8 mouse cellular contexts compared by ENCODE assay signal in genomic region chr2:26325386-26326181, GRCm38 (mm10). TPM values are rescaled to one million over a fixed set of nuclear protein-coding genes. Genes with fewer than 3 reads are reported as not detected.
DNase-seq lines count a peak whose midpoint lies in the region; ATAC-seq and TF ChIP-seq lines count a peak whose summit lies in the region.

No protein-coding gene starts in this region.

- peaks cover 65% of the 10 kb centered on the region for H3K36me3 ChIP-seq in embryonic facial prominence, embryonic 15.5 days
- peaks cover 78% of the 10 kb centered on the region for H3K36me3 ChIP-seq in limb, embryonic 14.5 days (ENCODE audit: control insufficient read depth, insufficient read depth, low read length)
- H3K36me3 ChIP-seq in midbrain, embryonic 14.5 days (ENCODE audit: control insufficient read depth, insufficient read depth, low read length) = peaks cover 82% of the 10 kb centered on the region
- H3K36me3 ChIP-seq in testis, adult 2 months (ENCODE audit: control insufficient read depth, insufficient read depth, low read length) = no peaks in the 10 kb centered on the region

- WGBS in embryonic facial prominence, embryonic 15.5 days = 64% methylated on average over 15 of the region's 15 CpGs
- 65% methylated on average over 15 of the region's 15 CpGs for WGBS in limb, embryonic 14.5 days
- 65% methylated on average over 15 of the region's 15 CpGs for WGBS in midbrain, embryonic 14.5 days

- no peak for TF ChIP-seq POLR2A in limb, embryonic 14.5 days (IDR thresholded peaks at IDR 0.05; ENCODE audit: borderline replicate concordance, extremely low read depth, insufficient read depth, insufficient read length)
- TF ChIP-seq POLR2A in testis, adult 2 months (IDR thresholded peaks at IDR 0.05; ENCODE audit: control insufficient read depth, low read depth, low read length) = no peak

- peaks cover 13% of the 10 kb centered on the region for H3K4me1 ChIP-seq in embryonic facial prominence, embryonic 15.5 days
- no peaks in the 10 kb centered on the region for H3K4me1 ChIP-seq in limb, embryonic 14.5 days (ENCODE audit: control insufficient read depth, insufficient read depth, low read length)
- H3K4me1 ChIP-seq in midbrain, embryonic 14.5 days (ENCODE audit: control insufficient read depth, insufficient read depth, low read length) = no peaks in the 10 kb centered on the region
- peaks cover 7% of the 10 kb centered on the region for H3K4me1 ChIP-seq in testis, adult 2 months (ENCODE audit: control insufficient read depth, insufficient read depth, low read length)

- no peak overlapping the region for H3K27ac ChIP-seq in embryonic facial prominence, embryonic 15.5 days (replicated peaks)
- no peak overlapping the region for H3K27ac ChIP-seq in limb, embryonic 14.5 days (replicated peaks; ENCODE audit: low read depth, low read length)
- no peak overlapping the region for H3K27ac ChIP-seq in midbrain, embryonic 14.5 days (replicated peaks; ENCODE audit: low read depth, low read length)
- H3K27ac ChIP-seq in testis, adult 2 months (ENCODE audit: control insufficient read depth, insufficient read depth, low read depth, low read length) = no peak overlapping the region

- H3K27me3 ChIP-seq in embryonic facial prominence, embryonic 15.5 days = no peaks in the 10 kb centered on the region
- no peaks in the 10 kb centered on the region for H3K27me3 ChIP-seq in limb, embryonic 14.5 days (ENCODE audit: control insufficient read depth, insufficient read depth, low read length)
- no peaks in the 10 kb centered on the region for H3K27me3 ChIP-seq in midbrain, embryonic 14.5 days (ENCODE audit: control insufficient read depth, insufficient read depth, low read length)
- H3K27me3 ChIP-seq in testis, adult 2 months (ENCODE audit: control insufficient read depth, insufficient read depth, low read length) = no peaks in the 10 kb centered on the region

- intact Hi-C loops in heart, postnatal 36 days (cut with DNase I) = loop anchor here (1.0 to 5.0 kb wide), 3 partner anchors 27 to 241 kb away; partner anchors contain the start of genes Dnlz and Inpp5e

- peak; percentile 70 for DNase-seq in layer of hippocampus, adult 11-12 months (ENCODE audit: low spot score)
- no peak for DNase-seq in layer of hippocampus, adult 9-10 months (ENCODE audit: low spot score)
- DNase-seq in adrenal gland, adult 2 months = peak; percentile 73
- DNase-seq in heart, postnatal 36 days = peak; percentile 69 to 75
- DNase-seq in limb, embryonic 14.5 days (ENCODE audit: low spot score) = no peak
- DNase-seq in midbrain, embryonic 14.5 days = peak; percentile 79

- H3K9ac ChIP-seq in embryonic facial prominence, embryonic 15.5 days = no peak overlapping the region
- H3K9ac ChIP-seq in limb, embryonic 14.5 days (ENCODE audit: low read depth, low read length, severe bottlenecking) = no peak overlapping the region
- no peak overlapping the region for H3K9ac ChIP-seq in midbrain, embryonic 14.5 days (replicated peaks; ENCODE audit: low read length)

- H3K4me3 ChIP-seq in embryonic facial prominence, embryonic 15.5 days (replicated peaks) = no peak overlapping the region
- no peak overlapping the region for H3K4me3 ChIP-seq in limb, embryonic 14.5 days (replicated peaks; ENCODE audit: low read length)
- no peak overlapping the region for H3K4me3 ChIP-seq in midbrain, embryonic 14.5 days (replicated peaks; ENCODE audit: low read depth, low read length)
- no peak overlapping the region for H3K4me3 ChIP-seq in testis, adult 2 months (ENCODE audit: control insufficient read depth, low read depth, low read length)

- H3K9me3 ChIP-seq in embryonic facial prominence, embryonic 15.5 days (replicated peaks) = no peaks in the 10 kb centered on the region
- no peaks in the 10 kb centered on the region for H3K9me3 ChIP-seq in limb, embryonic 14.5 days (ENCODE audit: control insufficient read depth, low read length)
- no peaks in the 10 kb centered on the region for H3K9me3 ChIP-seq in midbrain, embryonic 14.5 days (ENCODE audit: control insufficient read depth, low read length)

- ATAC-seq in embryonic facial prominence, embryonic 15.5 days (ENCODE audit: insufficient number of reproducible peaks, low FRiP score, low TSS enrichment, low read depth) = peak; percentile 64; the same call in 1 of the 2 replicates
- peak; percentile 60; the same call in 1 of the 2 replicates for ATAC-seq in limb, embryonic 14.5 days (ENCODE audit: low FRiP score, low read depth)
- 0 out of 2 replicates have a peak, but pooled peaks have one; percentile 49 for ATAC-seq in midbrain, embryonic 14.5 days (ENCODE audit: low FRiP score, low TSS enrichment)

- no peak overlapping the region for H3K4me2 ChIP-seq in embryonic facial prominence, embryonic 15.5 days (replicated peaks)
- no peak overlapping the region for H3K4me2 ChIP-seq in limb, embryonic 14.5 days (replicated peaks; ENCODE audit: low read depth, low read length, severe bottlenecking)
- no peak overlapping the region for H3K4me2 ChIP-seq in midbrain, embryonic 14.5 days (ENCODE audit: low read length)

- peak; percentile 93; the same call in 1 of the 2 replicates for TF ChIP-seq CTCF in testis, adult 2 months (IDR thresholded peaks at IDR 0.05; ENCODE audit: control insufficient read depth, insufficient read depth, insufficient replicate concordance, low read depth, low read length)

RNA-seq across cellular contexts. Expression of gene Gpsm1, which starts 10.3 kb away (rescaled TPM):
- total RNA-seq in adrenal gland, adult 2 months (2021) = 10 to 100 TPM in 1 of 2 experiments, 1 to 10 TPM in 1; 9.4 to 14.9 TPM
- 20.0 and 24.1 TPM in 2 replicates for polyA plus RNA-seq in adrenal gland, adult 2 months (2012; rRNA removed)
- polyA plus RNA-seq in embryonic facial prominence, embryonic 15.5 days (2015; fragmentation: Nextera tagmentation; extraction: Ambion mirVana) = 52.0 and 52.1 TPM in 2 replicates
- total RNA-seq in heart, postnatal 36 days (2021) = 100 to 1,000 TPM; 208 to 243 TPM
- 78.4 and 103 TPM in 2 replicates for polyA plus RNA-seq in limb, embryonic 14.5 days (2012; rRNA removed)
- 31.0 and 37.6 TPM in 2 replicates for polyA plus RNA-seq in limb, embryonic 14.5 days (2014; fragmentation: Nextera tagmentation; extraction: Ambion mirVana)
- 99.4 and 121 TPM in 2 replicates for polyA plus RNA-seq in midbrain, embryonic 14.5 days (2014; fragmentation: Nextera tagmentation; extraction: Ambion mirVana)
- 16.6 and 20.5 TPM in 2 replicates for polyA plus RNA-seq in testis, adult 2 months (2012; rRNA removed)

RNA-seq across cellular contexts. Expression of gene Dnlz, which starts 26.3 kb away (rescaled TPM):
- 10 to 100 TPM; 20.6 to 25.6 TPM for total RNA-seq in adrenal gland, adult 2 months (2021)
- polyA plus RNA-seq in adrenal gland, adult 2 months (2012; rRNA removed) = 30.6 and 31.1 TPM in 2 replicates
- polyA plus RNA-seq in embryonic facial prominence, embryonic 15.5 days (2015; fragmentation: Nextera tagmentation; extraction: Ambion mirVana) = 30.2 and 31.9 TPM in 2 replicates
- total RNA-seq in heart, postnatal 36 days (2021) = 10 to 100 TPM; 21.1 to 21.4 TPM
- polyA plus RNA-seq in limb, embryonic 14.5 days (2012; rRNA removed) = 28.2 and 33.8 TPM in 2 replicates
- 30.5 and 31.1 TPM in 2 replicates for polyA plus RNA-seq in limb, embryonic 14.5 days (2014; fragmentation: Nextera tagmentation; extraction: Ambion mirVana)
- 27.9 and 28.1 TPM in 2 replicates for polyA plus RNA-seq in midbrain, embryonic 14.5 days (2014; fragmentation: Nextera tagmentation; extraction: Ambion mirVana)
- polyA plus RNA-seq in testis, adult 2 months (2012; rRNA removed) = 6.2 and 6.5 TPM in 2 replicates

RNA-seq across cellular contexts. Expression of gene Ccdc187, which starts 31.2 kb away (rescaled TPM):
- total RNA-seq in adrenal gland, adult 2 months (2021) = 1 to 10 TPM in 1 of 2 experiments, under 1 TPM in 1; 0.58 to 1.0 TPM
- 0.51 and 0.83 TPM in 2 replicates for polyA plus RNA-seq in adrenal gland, adult 2 months (2012; rRNA removed)
- polyA plus RNA-seq in embryonic facial prominence, embryonic 15.5 days (2015; fragmentation: Nextera tagmentation; extraction: Ambion mirVana) = 0.70 and 1.1 TPM in 2 replicates
- under 1 TPM; 0.03 to 0.08 TPM for total RNA-seq in heart, postnatal 36 days (2021)
- 0.26 and 0.32 TPM in 2 replicates for polyA plus RNA-seq in limb, embryonic 14.5 days (2012; rRNA removed)
- 0.03 and 0.06 TPM in 2 replicates for polyA plus RNA-seq in limb, embryonic 14.5 days (2014; fragmentation: Nextera tagmentation; extraction: Ambion mirVana)
- 0.11 and 0.20 TPM in 2 replicates for polyA plus RNA-seq in midbrain, embryonic 14.5 days (2014; fragmentation: Nextera tagmentation; extraction: Ambion mirVana)
- polyA plus RNA-seq in testis, adult 2 months (2012; rRNA removed) = 90.3 and 101 TPM in 2 replicates

RNA-seq across cellular contexts. Expression of gene Card9, which starts 35.1 kb away (rescaled TPM):
- total RNA-seq in adrenal gland, adult 2 months (2021) = 1 to 10 TPM; 1.3 to 1.7 TPM
- polyA plus RNA-seq in adrenal gland, adult 2 months (2012; rRNA removed) = 4.9 and 5.0 TPM in 2 replicates
- polyA plus RNA-seq in embryonic facial prominence, embryonic 15.5 days (2015; fragmentation: Nextera tagmentation; extraction: Ambion mirVana) = 0.84 and 1.7 TPM in 2 replicates
- 1 to 10 TPM; 1.4 to 1.5 TPM for total RNA-seq in heart, postnatal 36 days (2021)
- 4.1 and 5.6 TPM in 2 replicates for polyA plus RNA-seq in limb, embryonic 14.5 days (2012; rRNA removed)
- 1.2 and 1.4 TPM in 2 replicates for polyA plus RNA-seq in limb, embryonic 14.5 days (2014; fragmentation: Nextera tagmentation; extraction: Ambion mirVana)
- 1.5 and 1.7 TPM in 2 replicates for polyA plus RNA-seq in midbrain, embryonic 14.5 days (2014; fragmentation: Nextera tagmentation; extraction: Ambion mirVana)
- 0.75 and 1.9 TPM in 2 replicates for polyA plus RNA-seq in testis, adult 2 months (2012; rRNA removed)

RNA-seq across cellular contexts. Expression of gene Snapc4, which starts 54.9 kb away (rescaled TPM):
- 10 to 100 TPM; 19.1 to 23.3 TPM for total RNA-seq in adrenal gland, adult 2 months (2021)
- polyA plus RNA-seq in adrenal gland, adult 2 months (2012; rRNA removed) = 42.8 and 55.3 TPM in 2 replicates
- polyA plus RNA-seq in embryonic facial prominence, embryonic 15.5 days (2015; fragmentation: Nextera tagmentation; extraction: Ambion mirVana) = 25.3 and 30.2 TPM in 2 replicates
- total RNA-seq in heart, postnatal 36 days (2021) = 1 to 10 TPM; 8.5 to 9.3 TPM
- polyA plus RNA-seq in limb, embryonic 14.5 days (2012; rRNA removed) = 53.2 and 61.3 TPM in 2 replicates
- 22.7 and 30.5 TPM in 2 replicates for polyA plus RNA-seq in limb, embryonic 14.5 days (2014; fragmentation: Nextera tagmentation; extraction: Ambion mirVana)
- 25.3 and 30.7 TPM in 2 replicates for polyA plus RNA-seq in midbrain, embryonic 14.5 days (2014; fragmentation: Nextera tagmentation; extraction: Ambion mirVana)
- polyA plus RNA-seq in testis, adult 2 months (2012; rRNA removed) = 20.2 and 22.5 TPM in 2 replicates

Comparison
In these comparisons a context has a peak if more than half of its experiments do, and no peak if none do; other contexts are left out.
1. DNase-seq: peak in layer of hippocampus, adult 11-12 months (single experiment), adrenal gland, adult 2 months (single experiment), heart, postnatal 36 days (2 of 2) and midbrain, embryonic 14.5 days (single experiment); none in layer of hippocampus, adult 9-10 months (single experiment) and limb, embryonic 14.5 days (single experiment).
2. RNA of gene Ccdc187, which starts 31.2 kb away (polyA plus RNA-seq): 90.3 to 101 TPM in testis, adult 2 months; 0.70 to 1.1 TPM in embryonic facial prominence, embryonic 15.5 days, 0.51 to 0.83 TPM in adrenal gland, adult 2 months, 0.03 to 0.32 TPM in limb, embryonic 14.5 days and 0.11 to 0.20 TPM in midbrain, embryonic 14.5 days; every median in the first group is over 10 times any median in the second.
3. Peak in every context shown above with its lines, with median percentiles within 50 percentile points of each other: ATAC-seq.